Mouse (Mus musculus): ENCODE measurements around the gene Ascl5.
A peak's percentile ranks its signal among the peaks of the same experiment; 100 is the strongest.

The Ascl5 gene

DNA sequence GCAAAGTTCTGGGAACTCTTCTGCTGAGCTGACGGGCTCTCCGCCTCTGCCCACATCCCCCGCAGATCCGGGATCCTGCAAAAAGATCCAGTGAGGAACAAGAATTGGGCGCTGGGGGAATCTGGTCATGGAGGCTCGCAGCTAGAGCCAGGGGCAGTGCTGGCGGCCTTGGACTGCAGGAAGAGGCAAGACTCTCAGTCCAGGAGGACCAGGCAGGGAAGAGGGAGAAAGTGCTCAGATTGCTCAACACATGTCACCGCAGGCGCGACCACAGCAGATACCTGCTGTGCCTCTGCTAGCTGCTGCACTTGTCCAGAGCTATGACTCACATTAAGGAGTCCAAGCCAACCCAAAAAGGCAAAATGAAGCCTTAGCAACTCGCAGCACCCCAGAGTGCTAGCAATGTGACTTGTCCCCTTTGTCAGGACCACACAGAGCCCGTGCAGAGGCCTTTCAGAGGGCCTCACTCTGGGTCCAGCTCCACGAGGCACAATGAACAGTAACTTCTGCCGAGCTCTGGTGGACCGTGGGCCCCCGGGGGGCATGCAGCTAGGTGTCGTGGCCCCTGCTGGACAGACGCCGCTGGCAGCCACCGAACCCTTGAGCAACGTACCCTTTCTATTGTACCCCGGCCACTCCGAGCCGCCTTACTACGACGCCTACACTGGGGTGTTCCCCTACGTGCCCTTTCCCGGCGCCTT lies at the start of gene Ascl5:
TSS of gene Ascl5 (plus strand) at position 493 of the 701 bp plus-strand sequence.
- peak in 1 of 2 experiments; percentile 1 for DNase-seq

DNA sequence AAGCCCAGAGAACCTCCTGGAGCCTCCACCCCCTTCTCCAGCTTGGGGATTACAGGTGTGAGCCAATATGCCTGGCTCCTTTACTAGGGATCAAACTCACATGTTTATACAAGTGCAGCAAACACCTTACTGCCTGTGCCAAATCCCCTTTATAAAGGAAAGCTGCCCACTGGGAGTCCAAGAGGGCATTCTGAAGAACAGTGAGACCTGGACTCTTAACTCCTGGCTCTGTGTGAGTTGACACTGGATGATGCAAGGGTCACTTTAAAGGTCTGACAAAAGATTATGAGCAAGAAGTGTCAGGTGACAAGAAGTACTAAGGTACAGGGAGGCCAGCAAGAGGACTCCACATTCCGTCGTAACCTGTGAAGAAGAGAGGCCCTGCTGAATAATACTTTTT lies 49.2 kb upstream of the Ascl5 start:
- DNase-seq = no peak

DNA sequence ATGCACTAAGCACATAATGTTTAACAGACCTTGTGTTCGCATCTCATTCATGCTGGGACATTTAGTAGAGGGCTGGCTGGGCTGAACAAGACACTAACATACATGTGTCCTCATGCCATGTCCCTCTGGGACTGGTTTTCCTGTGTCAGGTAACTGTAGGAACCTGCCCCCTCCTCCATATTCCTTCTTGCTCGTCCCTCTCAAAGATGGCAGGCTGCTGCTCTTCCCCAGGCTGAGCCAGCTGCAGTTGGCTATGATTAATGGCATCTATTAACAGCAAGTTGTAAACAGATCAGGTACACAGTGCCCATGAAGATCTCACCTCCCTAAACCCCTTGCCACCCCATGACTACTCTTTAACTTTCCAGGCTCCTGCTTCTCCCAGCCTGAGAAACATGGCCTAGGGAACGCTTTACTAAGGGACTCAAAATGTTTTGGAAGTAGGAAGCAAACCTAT lies 44.3 kb upstream of the Ascl5 start, which contains the start of gene Igfn1:
TSS of gene Igfn1 (minus strand) at position 51 of the 457 bp plus-strand sequence.
- no peak for DNase-seq

DNA sequence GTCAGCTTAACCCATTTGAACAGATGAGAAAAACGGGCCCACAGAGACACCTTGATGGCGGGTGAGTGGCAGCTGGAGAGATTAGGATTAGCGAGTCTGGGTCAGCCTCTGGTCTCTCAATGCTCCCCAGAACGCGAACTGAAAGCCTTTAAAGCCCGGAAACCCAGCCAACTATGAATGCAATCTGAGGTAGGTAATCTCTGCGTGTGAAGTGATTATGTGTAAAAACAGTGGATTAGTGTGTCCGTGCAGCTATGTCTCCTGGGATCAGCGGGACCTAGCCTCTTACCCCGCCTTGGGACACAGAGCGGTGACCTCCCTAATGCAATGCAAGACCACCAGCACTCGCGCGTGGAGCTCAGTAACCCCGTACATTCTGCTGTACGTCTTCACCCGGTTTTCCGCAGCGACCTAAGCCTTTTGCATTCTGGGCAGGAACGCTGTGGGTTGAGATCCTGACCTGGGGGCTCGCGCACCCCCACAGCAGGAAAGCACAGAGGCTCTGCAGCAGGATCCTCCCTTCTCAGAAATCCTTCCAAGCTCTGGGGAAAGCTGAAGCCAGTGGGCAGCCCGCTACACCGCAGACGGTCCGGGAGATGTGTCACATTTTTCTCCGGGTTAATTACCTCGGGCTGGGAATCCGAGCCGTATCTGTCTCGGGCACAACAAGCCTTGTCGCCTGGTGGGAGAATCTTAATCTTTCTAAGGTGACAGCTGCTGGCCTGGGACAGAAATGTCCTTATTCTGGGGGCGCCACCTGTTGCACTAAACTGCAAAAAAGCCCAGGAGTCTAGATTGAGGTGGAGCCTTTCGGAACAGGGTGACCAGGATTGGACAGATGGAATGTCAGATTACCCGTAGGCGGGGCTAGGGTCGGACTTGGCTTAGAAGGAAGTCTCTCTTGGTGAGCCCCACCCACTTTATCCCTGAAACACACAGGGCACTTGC lies 43.1 kb upstream of the Ascl5 start, which contains the start of gene Tmem9:
TSS of gene Tmem9 (plus strand) at position 940 of the 948 bp plus-strand sequence.
- peak; percentile 17 to 50 for DNase-seq

DNA sequence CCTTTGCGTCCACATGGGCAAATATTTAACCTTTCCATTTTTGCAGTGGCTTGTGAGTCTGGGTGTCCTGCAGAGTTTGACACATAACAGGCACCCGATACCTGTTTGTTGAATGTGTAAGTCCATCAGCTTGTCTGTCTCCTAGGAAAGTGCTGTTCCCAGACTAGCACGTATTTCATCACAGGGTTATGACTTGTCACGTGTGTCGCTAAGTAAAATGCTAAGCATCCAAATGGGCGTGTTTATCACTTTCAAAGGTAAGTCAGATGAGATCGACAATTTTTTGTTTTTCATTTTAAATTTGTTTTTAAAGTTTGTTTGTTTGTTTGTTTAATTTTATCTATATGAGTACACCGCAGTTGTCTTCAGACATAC lies 42.5 kb upstream of the Ascl5 start:
- no peak for DNase-seq

DNA sequence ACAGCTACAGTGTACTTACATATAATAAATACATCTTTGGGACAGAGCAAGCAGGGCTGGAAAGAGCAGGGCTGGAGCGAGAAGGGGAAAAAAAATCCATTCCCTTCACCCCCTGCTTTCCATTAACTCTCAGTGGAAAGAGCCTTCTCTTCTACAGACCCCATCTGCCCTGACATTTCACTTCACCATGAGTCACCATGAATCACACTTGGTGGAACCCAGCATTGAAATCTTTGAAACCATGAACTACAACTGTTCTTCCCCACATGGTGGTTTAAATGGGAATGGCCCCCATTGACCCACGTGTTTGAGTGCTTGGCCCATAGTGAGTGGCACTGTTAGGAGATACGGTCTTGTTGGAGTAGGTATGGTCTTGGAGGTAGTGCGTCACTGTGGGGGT lies 40.4 kb upstream of the Ascl5 start:
- DNase-seq = no peak

DNA sequence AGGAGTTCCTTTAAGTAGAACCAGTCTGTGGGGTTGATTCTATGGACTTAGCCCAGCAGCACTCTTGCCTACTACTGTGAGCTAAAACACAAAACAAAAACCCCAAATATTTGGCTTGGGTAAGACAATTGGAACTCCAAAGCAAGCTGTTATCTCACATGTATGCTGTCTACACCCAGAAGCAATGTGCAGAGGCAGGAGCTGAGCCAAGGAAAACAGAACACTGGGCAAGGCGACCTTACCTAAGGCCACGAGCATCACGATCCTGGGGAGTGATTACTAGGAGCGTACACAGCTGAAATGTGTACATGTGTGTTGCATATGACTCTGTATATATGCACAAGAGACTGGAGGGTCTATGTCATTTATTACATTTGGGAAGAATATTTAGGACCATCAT lies 37.1 kb upstream of the Ascl5 start:
- DNase-seq = no peak

DNA sequence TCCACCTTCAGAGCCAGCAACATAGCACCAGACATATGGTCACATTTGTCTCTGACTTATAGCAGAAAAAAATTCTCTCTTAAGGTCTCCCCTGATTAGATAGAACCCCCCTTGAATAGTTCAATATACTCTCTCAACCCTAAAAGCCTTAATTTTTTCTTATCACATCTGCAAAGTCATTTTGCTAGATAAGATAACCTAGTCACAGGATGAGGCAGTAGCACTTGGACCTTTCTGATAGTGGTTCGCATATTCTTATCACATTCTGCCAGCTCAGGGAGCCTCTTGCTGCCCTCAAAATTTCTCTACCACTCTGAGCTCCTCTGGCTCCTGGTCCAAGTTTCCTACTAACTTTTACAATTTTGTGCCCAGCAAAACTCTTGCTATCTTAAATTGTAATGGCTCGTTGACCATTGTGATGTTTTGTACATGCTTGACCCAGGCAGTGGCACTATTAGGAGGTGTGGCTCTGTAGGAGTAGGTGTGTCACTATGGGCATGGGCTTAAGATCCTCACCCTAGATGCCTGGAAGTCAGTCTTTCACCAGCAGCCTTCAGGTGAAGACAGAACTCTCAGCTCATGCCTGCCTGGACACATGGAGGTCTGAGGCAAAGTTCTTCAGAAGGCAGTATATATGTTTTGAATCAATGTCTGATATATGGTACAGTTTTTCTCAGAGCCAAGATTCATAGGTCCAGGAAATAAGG lies 35.7 kb upstream of the Ascl5 start:
- DNase-seq = no peak

DNA sequence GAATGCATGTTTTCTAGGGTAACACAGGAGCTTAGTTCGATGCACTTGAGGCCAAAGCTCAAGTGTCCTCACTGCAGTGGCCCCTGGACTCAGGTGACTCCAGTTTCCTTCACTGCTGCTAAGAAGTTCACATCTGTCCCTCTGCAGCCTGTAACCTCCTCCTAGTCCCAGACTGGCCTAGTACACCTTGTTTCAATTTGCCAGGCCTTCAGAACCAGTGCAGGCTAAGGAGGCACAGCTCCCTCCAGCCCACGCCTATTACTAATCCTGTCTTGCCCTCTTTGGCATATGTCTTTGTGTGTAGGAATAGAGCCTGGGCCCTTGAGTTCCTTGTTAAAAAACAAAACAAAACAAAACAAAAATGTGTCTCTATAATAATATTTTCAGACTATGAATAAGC lies 33.3 kb upstream of the Ascl5 start:
- DNase-seq = no peak

DNA sequence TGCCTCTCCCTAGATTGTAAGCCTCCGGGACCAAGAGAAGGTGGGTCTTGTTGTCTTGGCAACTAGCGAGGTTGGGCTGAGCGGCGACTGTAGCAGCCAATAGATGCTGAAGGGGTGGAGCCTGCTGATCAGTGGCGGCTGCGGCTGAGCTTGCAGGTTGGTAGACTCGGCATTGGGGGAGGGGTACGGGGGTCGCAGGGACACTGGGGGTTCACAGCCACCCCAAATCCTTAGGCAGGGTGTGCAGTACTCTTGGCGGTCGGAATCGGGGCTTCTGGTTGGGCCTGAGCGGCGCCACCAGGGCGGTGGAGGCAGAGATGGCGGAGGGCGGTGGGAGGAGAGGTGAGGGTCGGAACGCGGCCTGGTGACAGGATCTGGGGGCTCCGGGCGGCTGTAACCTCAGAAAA lies 32.7 kb upstream of the Ascl5 start:
- DNase-seq = peak; percentile 71 to 80

DNA sequence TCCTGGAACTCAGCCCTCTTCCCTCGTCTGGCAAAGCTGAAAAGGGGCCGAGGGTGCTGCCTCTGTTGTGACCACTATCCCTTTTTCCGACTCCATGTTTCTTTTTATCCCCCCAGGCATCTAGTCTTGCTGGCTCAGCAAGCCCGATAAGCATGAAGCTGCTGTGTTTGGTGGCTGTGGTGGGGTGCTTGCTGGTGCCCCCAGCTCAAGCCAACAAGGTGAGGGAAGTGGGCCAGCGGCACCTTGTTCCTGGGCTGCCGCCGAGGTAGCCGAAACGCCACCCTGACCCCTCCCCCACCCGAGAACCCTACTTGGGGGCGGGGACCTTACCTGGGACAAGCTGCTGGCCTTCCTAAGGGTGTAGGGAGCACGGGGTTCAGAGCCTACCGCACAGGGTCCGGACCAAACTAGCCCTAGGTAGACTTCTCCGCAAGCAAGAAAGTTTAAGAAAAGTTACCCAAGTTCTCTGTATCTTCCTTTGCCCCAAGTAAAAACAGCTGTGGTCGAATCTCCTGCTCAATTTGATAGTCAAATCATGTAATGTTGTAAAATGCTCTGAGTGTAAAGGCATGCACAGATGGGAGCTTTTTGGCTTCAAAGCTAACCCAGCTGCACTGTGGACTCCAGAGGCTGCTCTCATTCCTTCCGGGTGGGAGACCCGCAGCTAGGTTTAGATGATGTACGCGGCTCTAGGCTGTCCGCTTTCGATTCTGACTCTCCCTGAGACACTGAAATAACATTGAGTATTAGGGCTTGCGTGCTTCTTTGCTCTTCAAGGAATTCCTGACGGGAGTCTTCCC lies 32.0 kb upstream of the Ascl5 start:
- peak; percentile 29 to 42 for DNase-seq

DNA sequence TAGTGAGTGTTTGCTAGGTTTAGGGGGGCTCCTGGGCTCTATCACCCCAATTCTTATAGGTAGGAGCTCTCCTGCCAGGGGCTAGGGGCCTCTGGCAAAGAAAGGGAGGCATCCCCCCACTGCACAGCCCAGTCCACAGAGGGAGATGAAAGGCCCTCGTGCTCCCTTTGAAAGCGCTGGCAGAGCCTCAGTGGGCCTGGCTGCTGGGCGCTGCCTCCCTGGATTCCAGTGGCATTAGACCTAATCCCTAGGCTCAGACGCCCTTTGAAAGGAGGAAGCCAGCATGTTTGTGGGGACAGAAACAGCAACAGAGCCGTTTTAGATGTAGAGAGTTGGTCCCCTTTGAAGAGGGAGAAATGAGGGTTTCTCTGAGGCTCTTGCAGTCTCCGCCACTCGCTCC lies 20.4 kb upstream of the Ascl5 start:
- DNase-seq = no peak

DNA sequence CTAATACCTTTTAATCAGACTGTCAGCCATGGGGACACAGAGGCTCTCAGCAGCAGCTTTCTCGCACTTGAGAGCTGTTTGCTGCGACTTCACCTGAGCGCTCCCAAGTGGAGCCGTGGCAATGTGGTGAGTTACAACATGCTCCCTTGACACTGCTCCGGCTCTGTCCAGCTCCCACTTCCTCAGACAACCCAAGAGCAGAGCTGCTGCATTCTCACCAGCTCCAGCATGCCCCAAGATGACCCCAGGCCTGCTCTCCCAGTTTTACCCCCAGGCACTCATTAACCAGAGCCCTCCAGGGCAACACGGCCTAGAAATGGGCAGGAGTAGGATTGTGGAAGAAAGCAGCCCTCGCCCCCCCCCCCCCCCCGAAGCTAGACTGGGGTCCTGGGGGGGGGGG lies 18.9 kb upstream of the Ascl5 start:
- no peak for DNase-seq

DNA sequence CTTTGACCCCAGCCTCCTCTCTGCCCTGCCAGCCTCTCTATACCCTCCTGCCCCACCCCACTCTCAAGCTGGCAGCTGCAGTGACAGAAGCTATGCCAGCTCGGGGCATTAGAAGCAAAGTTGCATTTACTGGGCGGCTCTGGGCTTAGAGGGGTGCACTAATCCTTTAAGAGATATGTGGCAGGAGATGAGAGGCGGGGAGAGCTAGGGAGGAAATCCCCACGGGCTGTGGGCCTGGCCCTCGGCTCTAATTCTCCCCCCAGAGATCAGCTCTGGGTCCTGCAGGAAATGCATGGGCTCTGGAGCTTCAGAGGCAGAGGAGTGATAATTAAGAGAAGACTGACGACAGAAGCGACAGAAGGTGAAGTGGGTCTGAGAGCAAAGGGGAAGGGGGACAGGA lies 17.6 kb upstream of the Ascl5 start:
- DNase-seq = no peak

DNA sequence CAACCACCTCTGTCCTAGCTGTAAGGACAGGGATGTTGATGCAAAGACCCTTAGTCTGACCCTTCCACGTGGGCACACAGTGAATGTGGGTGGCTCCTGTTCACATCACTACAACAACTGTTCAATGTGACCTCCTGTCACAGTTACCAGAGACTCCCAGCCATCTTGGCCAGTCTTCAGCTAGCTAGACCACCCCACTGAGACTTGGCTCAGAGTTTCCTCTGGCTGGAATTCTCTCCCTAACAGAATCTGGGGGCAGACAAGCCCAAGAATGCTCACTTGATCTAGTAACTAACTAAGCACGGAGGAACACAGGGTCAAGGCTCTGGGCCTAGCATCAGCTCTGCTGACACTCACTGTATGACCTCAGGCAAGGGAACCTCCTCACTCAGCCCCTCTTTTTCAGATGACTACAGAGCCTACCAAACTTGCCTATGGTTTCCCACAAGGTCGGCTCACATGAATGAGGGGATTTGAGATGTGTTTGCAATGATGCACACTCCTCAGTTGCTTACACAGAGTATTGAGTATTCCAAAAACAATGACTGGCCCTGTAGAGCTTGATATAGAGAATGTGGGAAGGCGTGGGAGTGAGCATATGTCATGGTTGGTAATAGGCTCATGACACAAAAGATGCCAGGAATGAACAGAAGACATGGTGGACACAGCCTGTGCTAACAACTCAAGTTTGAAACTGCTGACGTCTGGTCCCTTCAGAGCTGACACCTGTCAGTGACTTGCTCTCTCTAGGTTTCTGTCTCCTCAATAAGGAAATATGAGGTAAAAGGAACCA lies 11.7 kb upstream of the Ascl5 start:
- no peak for DNase-seq

DNA sequence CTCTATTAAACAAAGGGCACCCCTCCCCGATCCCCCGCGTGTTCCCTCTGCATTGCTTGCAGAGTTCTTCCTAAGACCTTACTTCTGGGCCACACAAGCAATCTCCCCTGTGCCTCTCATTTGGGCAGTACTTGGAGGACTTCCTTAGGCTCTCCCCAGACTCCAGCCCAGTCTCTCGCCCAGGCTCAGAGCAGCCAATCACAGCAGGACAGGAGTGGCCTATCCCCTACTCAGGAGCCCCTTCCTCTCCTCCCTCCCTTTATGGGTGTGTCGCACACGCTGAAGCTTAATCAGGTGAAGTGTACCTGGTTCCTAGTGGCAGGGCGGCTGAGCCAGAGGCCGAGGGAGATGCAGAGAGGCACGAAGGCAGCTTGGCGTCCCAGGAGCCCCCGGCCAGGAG lies 10.2 kb upstream of the Ascl5 start:
- no peak for DNase-seq

DNA sequence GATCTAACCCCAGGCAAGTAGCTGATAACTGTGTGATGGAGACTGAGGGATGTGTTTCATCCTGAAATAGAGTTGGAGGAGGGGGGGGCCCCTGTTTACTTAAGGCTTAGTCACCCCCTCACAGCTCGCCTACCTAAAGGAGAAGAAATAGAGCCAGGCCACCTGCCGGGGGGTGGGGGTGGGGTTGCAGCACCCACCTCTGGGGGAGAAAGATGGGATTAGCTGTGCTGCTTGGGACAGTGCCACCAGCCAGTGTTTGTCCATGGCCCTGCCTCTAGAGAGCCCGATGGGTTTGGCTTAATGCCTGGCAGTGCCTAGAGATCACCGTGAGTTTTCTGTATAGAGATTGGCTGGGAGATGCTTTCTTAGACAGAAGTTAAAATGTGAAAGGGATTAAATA lies 9.7 kb upstream of the Ascl5 start:
- DNase-seq = no peak

DNA sequence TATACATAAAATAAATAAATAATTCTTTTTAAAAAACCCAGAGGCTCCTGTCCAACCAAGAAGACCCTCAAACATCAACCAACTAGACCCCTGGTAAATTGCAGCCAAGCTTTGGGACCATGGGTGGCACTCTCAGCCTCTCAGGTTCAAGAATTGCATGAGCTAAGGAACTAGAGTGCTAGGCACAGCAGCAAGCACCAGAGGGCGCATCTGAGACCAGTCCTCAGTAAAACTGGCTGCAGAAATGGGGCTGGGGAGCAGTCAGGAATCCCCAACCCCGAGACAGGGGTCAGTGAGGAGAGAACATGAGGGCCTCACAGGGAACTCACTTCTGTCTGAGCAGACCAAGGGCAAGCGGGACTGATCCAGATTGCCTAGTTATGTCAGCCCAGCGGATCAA lies 4.8 kb upstream of the Ascl5 start:
- peak; percentile 12 to 54 for DNase-seq

DNA sequence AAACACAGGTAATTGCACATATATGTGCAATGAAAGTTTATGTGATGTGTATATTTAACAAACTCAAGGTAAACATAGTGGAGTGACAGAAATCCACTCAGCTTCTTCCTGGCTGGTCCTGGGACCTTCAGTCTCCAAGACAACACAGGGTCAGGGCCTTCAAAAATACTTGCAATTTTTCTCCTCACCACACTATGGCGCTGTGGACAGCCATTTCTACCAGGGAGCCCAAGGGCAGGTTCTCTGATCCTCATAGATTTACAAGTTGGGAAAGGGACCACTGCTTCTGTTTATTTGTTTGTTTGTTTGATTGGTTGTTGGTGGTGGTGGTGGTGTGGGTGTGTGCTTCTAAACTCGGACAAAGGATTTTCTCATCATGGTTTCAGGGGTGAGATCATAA lies 3.2 kb upstream of the Ascl5 start:
- no peak for DNase-seq

DNA sequence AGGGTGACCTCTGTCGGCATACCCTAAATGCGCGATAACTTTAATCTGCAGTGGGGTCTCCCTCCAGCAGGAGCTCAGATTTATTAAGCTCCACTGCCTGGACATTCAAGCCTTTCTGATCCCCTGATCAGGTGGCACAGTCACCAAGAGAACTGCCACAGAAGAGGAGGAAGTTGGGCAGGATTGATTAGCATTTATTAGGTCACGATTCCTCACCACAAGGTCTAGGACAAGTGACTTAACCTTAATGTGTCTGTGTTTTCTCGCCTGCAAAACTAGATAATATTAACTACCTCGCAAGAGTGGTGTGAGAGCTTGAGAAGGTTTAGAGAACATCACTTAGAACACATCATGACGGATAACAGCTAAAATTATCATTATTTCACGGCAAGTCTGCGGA lies 2.7 kb upstream of the Ascl5 start:
- no peak for DNase-seq

DNA sequence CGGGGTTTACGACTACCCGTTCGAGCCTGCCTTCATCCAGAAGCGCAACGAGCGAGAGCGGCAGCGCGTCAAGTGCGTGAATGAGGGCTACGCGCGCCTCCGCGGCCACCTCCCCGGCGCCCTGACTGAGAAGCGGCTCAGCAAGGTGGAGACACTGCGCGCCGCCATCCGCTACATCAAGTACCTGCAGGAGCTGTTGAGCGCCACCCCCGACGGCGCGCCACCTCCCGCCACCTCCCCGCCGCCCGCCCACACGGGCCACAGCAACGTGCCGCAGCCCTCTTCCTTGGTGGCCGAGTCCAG lies 360 bp downstream of the Ascl5 start:
- peak in 1 of 2 experiments; percentile 8 for DNase-seq

DNA sequence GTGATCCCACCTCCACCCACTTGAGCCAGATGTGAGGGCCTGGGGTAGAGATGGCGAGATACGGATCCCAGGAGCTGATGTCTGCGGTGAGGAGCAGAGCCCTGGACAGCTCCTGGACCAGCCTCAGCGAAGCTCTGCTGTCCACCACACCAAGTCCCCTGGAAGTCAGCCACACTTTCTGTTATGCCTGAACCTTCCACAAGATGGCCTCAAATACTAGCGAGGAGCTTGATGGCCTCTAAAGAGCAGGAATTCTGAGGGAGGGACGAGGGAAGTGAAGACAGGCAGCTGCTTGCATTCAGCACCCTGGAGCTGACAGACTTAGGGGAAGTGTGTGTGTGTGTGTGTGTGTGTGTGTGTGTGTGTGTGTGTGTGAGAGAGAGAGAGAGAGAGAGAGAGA lies 861 bp downstream of the Ascl5 start:
- peak in 1 of 2 experiments; percentile 6 for DNase-seq

Data from spleen, adult 18-20 months (tissue).